Mouse (Mus musculus): ENCODE results near the gene Nudt3.

Nudt3 gene

GRCm38 (mm10) chr17:27596376-27597190 is 26.7 kb downstream of the Nudt3 start:
- no peak for DNase-seq

DNA sequence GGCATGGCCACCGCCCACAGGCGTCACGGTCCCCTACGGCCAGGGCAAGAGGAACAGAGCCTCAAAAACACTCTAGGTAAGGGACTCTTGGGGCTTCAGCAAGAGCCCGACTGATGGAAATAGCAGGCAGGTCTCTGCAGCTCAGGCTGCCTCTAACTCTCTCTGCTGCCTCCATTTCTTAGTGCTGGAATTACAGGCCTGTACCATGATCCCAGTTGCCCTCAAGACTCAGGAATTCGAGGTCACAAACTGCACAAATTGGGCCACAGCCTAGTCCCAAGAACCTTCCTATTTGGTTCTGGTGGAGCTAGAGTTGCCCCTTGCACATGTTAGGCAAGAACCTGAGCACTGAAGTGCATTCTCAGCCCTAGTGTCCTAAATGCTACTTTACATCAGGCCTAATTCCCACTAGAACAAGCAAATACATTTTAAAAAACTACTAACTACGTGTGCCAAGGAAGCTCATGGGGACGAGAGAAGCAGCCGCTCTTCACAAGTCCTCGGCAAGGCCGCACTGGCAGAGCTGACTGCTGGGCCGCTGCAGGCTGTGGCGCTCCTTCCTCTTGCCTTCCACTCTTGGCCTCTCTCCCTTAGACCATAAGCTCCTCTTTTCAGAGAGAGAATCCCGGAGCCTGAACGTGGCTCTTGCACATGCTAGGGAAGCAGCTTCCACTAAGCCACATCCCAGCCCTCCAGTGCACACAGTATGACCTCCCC is 27.5 kb downstream of the Nudt3 start:
- no peak for DNase-seq

DNA sequence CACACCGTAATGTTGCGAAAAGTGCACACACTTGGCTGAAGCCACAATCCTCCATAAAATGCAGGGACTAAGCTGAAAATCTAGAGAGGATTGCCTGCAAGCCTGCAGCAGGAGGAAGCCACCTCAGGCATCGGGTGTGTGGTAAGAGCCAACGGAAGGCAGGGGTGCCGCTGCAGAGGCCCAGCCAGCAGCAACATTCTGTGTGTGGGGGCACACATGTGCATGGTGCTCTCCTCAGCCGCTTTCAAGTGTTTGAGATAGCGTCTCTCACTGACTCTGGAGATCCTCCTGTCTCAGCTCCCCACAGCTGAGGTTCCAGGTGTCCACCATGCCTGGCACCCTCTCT is 30.8 kb downstream of the Nudt3 start:
- DNase-seq: no peak

DNA sequence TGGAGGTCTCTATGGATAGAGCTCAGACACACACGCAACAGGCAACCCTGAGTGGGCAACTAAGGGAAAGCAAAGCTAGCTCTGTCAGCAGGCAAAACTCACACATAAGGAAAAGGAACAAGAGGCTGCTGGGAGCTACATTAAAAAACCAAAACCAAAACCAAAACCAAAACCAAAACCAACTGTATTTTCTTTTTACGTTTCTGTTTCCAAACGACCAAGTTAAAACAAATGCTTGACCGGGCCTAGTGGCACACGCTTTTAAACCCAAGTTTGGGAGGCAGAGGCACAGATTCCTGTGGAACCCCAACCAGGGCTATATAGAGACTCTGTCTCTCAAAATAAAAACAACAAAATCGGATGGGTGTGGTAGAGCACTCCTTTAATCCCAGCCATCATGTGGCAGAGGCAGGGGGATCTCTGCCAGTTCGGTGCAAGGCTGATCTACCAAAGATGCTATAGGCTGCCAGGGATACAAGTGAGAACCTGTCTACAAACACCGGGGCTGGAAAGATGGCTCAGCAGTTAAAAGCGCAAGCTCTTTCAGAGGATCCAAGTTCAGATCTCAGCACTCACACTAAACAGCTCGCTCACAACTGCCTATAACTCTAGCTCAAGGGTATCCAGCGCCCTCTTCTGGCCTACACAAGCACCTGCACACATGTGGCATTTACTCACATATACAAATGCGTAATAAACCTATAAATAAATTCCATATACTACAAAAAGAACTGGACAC is 31.3 kb downstream of the Nudt3 start:
- no peak for DNase-seq

- no peak for DNase-seq
Measured at GRCm38 (mm10) chr17:27588231-27588630, 35.1 kb downstream of the Nudt3 start.

DNA sequence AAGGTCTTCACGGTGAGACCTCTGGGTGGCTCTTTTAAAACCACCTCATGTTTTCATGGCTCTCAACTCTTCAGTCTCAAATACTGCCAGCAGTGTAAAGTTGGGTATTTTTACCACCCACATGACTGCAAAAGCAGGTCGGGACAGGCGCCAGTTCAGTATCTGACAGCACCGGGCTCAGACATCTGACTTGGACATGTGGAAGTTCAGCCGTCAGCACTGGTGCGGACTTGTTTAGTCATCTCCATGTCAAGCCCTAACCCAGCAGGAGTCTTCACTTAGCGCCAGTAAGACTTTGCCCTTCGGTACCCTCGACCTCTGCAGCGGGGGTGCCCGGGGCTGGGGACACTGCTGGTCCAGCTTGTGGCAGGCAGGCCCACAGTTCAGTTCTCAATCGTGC is 36.0 kb downstream of the Nudt3 start:
- peak; percentile 57 to 67 for DNase-seq

DNA sequence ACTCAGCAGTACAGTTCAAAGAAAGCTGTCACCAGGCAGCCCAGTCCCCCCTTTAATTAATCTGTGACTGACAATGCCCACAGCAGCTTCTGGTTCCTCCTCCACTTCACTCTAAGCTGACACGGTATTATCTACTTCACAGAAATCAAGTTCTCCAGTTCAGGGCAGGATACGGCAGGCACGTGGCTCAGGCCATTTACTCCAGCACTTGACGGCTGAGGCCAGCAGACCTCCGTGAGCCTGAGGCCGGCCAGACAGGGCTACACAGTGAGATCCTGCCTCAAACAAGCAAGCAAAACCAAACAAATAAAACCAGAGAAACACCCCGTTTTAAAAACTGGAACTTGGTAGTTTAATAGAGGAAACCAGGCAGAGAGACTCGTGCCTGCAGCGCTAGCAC is 36.6 kb downstream of the Nudt3 start:
- DNase-seq: no peak

- no peak for DNase-seq
Measured at GRCm38 (mm10) chr17:27583185-27583894, 40.0 kb downstream of the Nudt3 start.

GRCm38 (mm10) chr17:27580392-27581068 is 42.8 kb downstream of the Nudt3 start:
- DNase-seq: no peak

- DNase-seq: no peak
Measured at GRCm38 (mm10) chr17:27579816-27580215, 43.5 kb downstream of the Nudt3 start.

GRCm38 (mm10) chr17:27578487-27578886 is 44.8 kb downstream of the Nudt3 start:
- DNase-seq: no peak

DNA sequence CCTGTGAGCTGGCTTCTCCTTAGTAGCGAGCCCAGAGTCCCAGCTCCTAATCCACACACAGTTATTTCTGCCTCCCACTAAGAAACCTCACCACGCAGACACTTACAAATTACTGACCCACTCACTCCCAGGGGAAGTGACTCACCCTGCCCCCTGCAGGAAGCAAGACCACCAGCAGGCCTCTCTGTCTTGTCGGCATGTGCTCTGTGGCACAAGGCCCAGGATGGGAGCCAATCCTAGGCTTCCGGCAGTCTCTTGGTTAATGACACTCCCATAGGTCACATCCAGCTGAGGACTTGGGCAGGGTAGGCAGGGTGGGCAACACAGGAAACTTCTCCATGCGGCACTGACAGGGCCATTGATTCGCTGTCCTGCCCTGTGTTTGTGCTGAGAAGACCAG is 45.8 kb downstream of the Nudt3 start:
- no peak for DNase-seq

GRCm38 (mm10) chr17:27576056-27576455 is 47.2 kb downstream of the Nudt3 start:
- no peak for DNase-seq

DNA sequence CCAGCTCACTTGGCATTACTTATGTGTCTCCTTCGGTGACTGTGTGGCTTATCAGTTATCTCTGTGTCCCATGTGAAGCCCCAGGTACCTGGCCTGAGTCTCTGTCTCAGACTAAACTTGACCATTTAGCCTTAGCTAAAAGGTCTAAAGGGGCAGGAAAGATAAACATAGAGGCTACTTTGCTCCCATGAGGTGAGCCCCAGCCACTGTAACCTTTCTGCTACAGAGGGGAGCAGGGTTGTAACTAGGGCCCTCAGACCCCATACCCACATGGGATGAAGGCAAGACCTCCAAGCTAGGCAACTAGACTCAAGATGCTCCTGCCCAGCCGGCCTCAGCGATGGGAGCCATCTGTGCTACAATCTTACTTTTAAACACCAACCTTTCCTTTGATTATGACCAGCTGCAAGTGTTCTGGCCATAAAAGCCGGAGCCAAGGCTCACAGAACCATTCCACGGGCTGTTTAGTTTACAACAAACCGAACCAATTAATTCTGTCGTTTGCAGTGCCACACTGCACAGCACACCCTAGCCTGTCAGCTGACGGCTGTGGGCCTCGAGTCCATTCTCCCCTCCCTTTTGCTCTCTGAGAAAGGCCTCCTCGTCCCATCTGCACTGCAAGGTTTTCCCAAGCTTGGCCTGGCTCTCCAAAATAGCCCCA is 48.0 kb downstream of the Nudt3 start:
- no peak for DNase-seq

- peak in 1 of 2 experiments; percentile 35 for DNase-seq
Measured at GRCm38 (mm10) chr17:27574470-27575115, 48.7 kb downstream of the Nudt3 start.

DNA sequence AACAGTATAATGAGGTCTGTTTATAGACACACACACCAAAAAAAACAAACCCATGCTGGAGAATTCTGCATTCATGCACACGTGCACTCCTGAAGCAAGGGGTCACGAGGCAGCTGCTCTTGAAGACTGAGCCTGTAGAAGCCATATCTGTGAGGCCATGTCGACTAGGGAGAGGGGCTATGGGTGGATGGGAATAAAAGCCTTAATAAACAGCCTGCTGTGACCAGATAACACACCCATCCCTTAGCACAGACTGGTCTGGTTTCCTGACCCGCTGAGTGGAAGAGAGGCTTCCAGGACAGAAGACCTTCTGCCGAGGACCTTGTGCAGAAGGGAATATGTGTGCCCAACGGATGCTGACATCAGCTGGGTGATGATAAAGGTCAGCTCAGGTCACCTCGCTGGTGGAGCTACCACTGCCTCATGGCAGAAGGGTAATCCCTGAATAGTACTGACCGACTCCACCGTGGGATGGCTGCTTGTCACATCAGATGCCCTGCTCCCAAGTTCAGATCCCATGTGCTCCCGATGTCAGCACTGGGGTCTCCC is 49.4 kb downstream of the Nudt3 start:
- DNase-seq: no peak

GRCm38 (mm10) chr17:27571315-27571714 is 52.0 kb downstream of the Nudt3 start:
- no peak for DNase-seq

GRCm38 (mm10) chr17:27568228-27568627 is 55.1 kb downstream of the Nudt3 start:
- DNase-seq: no peak

- DNase-seq: no peak
Measured at GRCm38 (mm10) chr17:27565942-27566267, 57.4 kb downstream of the Nudt3 start.

DNA sequence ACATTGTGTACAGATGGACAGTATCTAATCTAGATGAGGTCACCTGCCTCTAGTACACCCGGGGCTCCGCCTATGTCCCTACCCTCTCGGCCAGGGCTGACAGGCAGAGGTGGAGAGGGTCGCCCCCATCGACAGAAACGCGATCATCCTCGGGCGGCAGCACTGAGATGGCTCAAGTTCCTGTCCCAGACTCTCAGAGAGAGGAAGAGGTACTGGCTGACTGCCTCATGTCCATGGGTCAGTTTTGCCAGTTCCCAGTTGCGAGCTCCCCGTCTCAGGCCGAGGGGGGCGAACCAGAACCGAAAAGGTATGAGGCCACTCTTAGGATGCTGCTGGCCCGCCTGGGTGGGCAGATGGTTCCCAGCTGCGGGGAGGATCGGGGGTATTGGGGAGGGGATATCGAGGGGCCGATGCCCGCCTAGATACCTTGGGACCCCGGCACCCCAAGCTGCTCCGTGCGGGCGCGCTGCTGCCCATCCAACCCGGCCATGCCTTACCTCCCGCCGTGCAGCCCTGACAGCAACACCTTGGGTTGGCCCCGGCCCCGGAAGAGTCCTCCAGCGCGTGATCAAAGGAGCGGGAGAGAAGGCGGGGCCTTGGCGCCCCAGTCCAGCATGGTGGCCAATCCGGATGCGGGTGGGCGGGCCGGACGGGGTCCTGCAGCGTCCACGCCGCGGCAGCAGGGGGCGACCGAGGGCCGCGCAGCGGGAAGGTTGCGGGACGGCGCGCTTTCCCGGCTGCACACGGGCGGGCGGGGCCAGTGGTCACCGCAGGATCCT is 57.9 kb downstream of the Nudt3 start, which contains the start of gene AI413582:
AI413582 (minus strand) TSS at position 594 of the 779 bp plus-strand sequence.
- peak; percentile 94 to 97 for DNase-seq

Data from kidney, adult 8-10 months (tissue).